Mouse (Mus musculus) intestine, postnatal 0 days (tissue): Measurements from ENCODE around the gene Gm3404. TPM values are rescaled to one million over a fixed set of nuclear protein-coding genes. Genes with fewer than 3 reads are reported as not detected.
"Not testable (repeated sequence)": the region's sequence is repeated elsewhere in the genome, so short reads cannot be mapped to it uniquely, and the experiment has no call there.

Experiments used
- ATAC-seq: fragments of 200-750 bp; cut with Nextera tagmentation; 2 replicates; pipeline ENCODE4 v1.8.0; 2017; ENCODE audit warnings: mild to moderate bottlenecking, moderate TSS enrichment, moderate library complexity
- H3K27ac ChIP-seq: fragments of 300-500 bp; sonication (generic); 2 replicates; pipeline ENCODE4 v1.5.1; 2014; ENCODE audit warnings: mild to moderate bottlenecking, low read depth, low read length, moderate library complexity
- H3K27me3 ChIP-seq: fragments of 300-500 bp; sonication (generic); replicated peaks from 2 replicates; pipeline ENCODE4 v1.6.1; 2014; ENCODE audit warnings: low read length, mixed read lengths; ENCODE audit not compliant: control insufficient read depth, insufficient read depth
- H3K36me3 ChIP-seq: fragments of 300-500 bp; sonication (generic); 2 replicates; pipeline ENCODE4 v1.6.1; 2014; ENCODE audit warnings: mild to moderate bottlenecking, moderate library complexity; ENCODE audit not compliant: control insufficient read depth, insufficient read depth
- H3K4me1 ChIP-seq: fragments of 300-500 bp; sonication (generic); replicated peaks from 2 replicates; pipeline ENCODE4 v1.6.1; 2014; ENCODE audit warnings: antibody characterized with exemption, low read length, mixed read lengths; ENCODE audit not compliant: control insufficient read depth, insufficient read depth
- H3K4me2 ChIP-seq: fragments of 300-500 bp; sonication (generic); replicated peaks from 2 replicates; pipeline ENCODE4 v1.6.1; 2014; ENCODE audit warnings: low read depth, mild to moderate bottlenecking, moderate library complexity
- H3K4me3 ChIP-seq: fragments of 300-500 bp; sonication (generic); 2 replicates; pipeline ENCODE4 v1.5.1; 2014; ENCODE audit warnings: low read depth, low read length
- H3K9ac ChIP-seq: fragments of 300-500 bp; sonication (generic); 2 replicates; pipeline ENCODE4 v1.6.1; 2014; ENCODE audit warnings: mild to moderate bottlenecking, low read depth, low read length
- H3K9me3 ChIP-seq: fragments of 300-500 bp; sonication (generic); 2 replicates; pipeline ENCODE4 v1.6.1; 2016; ENCODE audit warnings: mixed run types; ENCODE audit not compliant: control insufficient read depth
- CTCF ChIP-seq: sonication (generic); IDR thresholded peaks from 2 replicates; pipeline ENCODE4 v1.5.1; 2016; ENCODE audit warnings: low read depth, mild to moderate bottlenecking, control low read depth, antibody characterized with exemption, moderate library complexity
- WGBS: fragments of 180-500 bp; shearing (Covaris S2); extraction: QIAGEN DNeasy Blood & Tissue Kit; methylation state at CpG from one replicate; pipeline ENCODE4 v1.1.7; 2014; 5-methylcytosine and 5-hydroxymethylcytosine counted together
- polyA plus RNA-seq: library from polyadenylated mRNA; unstranded; fragments of >200 nt; fragmentation: Nextera tagmentation; extraction: Ambion mirVana; gene quantifications from 2 replicates; pipeline ENCODE4 v1.2.1, GENCODE M21; 2015

The Gm3404 gene
- polyA plus RNA-seq, 1 experiment from 2014 or later, result not detected

- Histone ChIP-seq H3K9me3 (no peaks in the 10 kb centered on the region), H3K4me1 (no peaks in the 10 kb centered on the region), H3K4me2 (no peak overlapping the region), H3K27me3 (no peaks in the 10 kb centered on the region), H3K4me3 (no peak overlapping the region), H3K9ac (no peak overlapping the region), H3K27ac (no peak overlapping the region), H3K36me3 (no peaks in the 10 kb centered on the region)
- WGBS, result 83% methylated on average over 1 of the region's 1 CpGs
- no peak for ATAC-seq
- TF ChIP-seq CTCF, result no peak
Observed at GRCm38 (mm10) chr5:146564259-146564658, 38.7 kb downstream of the Gm3404 start.

GRCm38 (mm10) chr5:146567054-146567453, 41.5 kb downstream of the Gm3404 start:
- no peak overlapping the region for H3K4me2 ChIP-seq
- no peaks in the 10 kb centered on the region for H3K36me3 ChIP-seq
- H3K9ac ChIP-seq, result no peak overlapping the region
- TF ChIP-seq CTCF, result peak; percentile 50
- no peaks in the 10 kb centered on the region for H3K9me3 ChIP-seq
- no peak overlapping the region for H3K4me3 ChIP-seq
- WGBS, result 65% methylated on average over 4 of the region's 4 CpGs
- no peaks in the 10 kb centered on the region for H3K4me1 ChIP-seq
- no peak for ATAC-seq
- no peak overlapping the region for H3K27ac ChIP-seq
- no peaks in the 10 kb centered on the region for H3K27me3 ChIP-seq

GRCm38 (mm10) chr5:146570179-146570578, 44.6 kb downstream of the Gm3404 start:
- ATAC-seq, H3K4me1 ChIP-seq, H3K27me3 ChIP-seq, H3K36me3 ChIP-seq, H3K9ac ChIP-seq, H3K9me3 ChIP-seq, H3K4me2 ChIP-seq, H3K27ac ChIP-seq, H3K4me3 ChIP-seq: not testable (repeated sequence)
- WGBS, result 77% methylated on average over 6 of the region's 6 CpGs

- not testable (repeated sequence) for ATAC-seq, H3K4me2 ChIP-seq, H3K27ac ChIP-seq, H3K4me1 ChIP-seq, H3K27me3 ChIP-seq, H3K4me3 ChIP-seq, H3K9me3 ChIP-seq, H3K36me3 ChIP-seq, H3K9ac ChIP-seq
- WGBS, result 59% methylated on average over 6 of the region's 6 CpGs
Observed at GRCm38 (mm10) chr5:146571830-146572734, 46.5 kb downstream of the Gm3404 start.

- ATAC-seq, H3K9me3 ChIP-seq, H3K4me3 ChIP-seq, H3K4me2 ChIP-seq, H3K36me3 ChIP-seq, H3K9ac ChIP-seq, H3K4me1 ChIP-seq, H3K27me3 ChIP-seq, H3K27ac ChIP-seq: not testable (repeated sequence)
- WGBS, result 95% methylated on average over 4 of the region's 4 CpGs
Observed at GRCm38 (mm10) chr5:146572735-146573042, 47.1 kb downstream of the Gm3404 start.

GRCm38 (mm10) chr5:146576668-146577067, 51.1 kb downstream of the Gm3404 start:
- H3K4me2 ChIP-seq, result no peak overlapping the region
- no peak for ATAC-seq
- 91% methylated on average over 3 of the region's 3 CpGs for WGBS
- no peak overlapping the region for H3K9ac ChIP-seq
- no peak overlapping the region for H3K4me3 ChIP-seq
- no peaks in the 10 kb centered on the region for H3K9me3 ChIP-seq
- no peaks in the 10 kb centered on the region for H3K4me1 ChIP-seq
- H3K36me3 ChIP-seq, result no peaks in the 10 kb centered on the region
- 0 out of 2 replicates have a peak, but pooled peaks have one; percentile 18 for TF ChIP-seq CTCF
- H3K27me3 ChIP-seq, result no peaks in the 10 kb centered on the region
- H3K27ac ChIP-seq, result no peak overlapping the region

Other genes starting within 250 kb of the Gm3404 start
- 0.81 and 0.85 TPM in 2 replicates for gene Wasf3, start 140.8 kb upstream of the Gm3404 start, polyA plus RNA-seq
- not detected in 2 replicates for gene Gm6408, start 43.8 kb upstream of the Gm3404 start, polyA plus RNA-seq
- not detected in 2 replicates for gene Gm6370, start 34.4 kb upstream of the Gm3404 start, polyA plus RNA-seq
- not detected in 2 replicates for gene 4930449I24Rik, start 23.4 kb upstream of the Gm3404 start, polyA plus RNA-seq
- not detected in 2 replicates for gene Gm3402, start 11.7 kb upstream of the Gm3404 start, polyA plus RNA-seq
- gene Gm3409, start 11.8 kb downstream of the Gm3404 start, polyA plus RNA-seq, result not detected in 2 replicates
- gene Gm3415, start 30.3 kb downstream of the Gm3404 start, polyA plus RNA-seq, result not detected in 2 replicates
- not detected in 2 replicates for gene Gpr12, start 59.4 kb downstream of the Gm3404 start, polyA plus RNA-seq